Mouse (Mus musculus) embryo, embryonic 11 days (tissue): ENCODE results near the gene Pga5.

ENCODE experiments used
- DNase-seq: peaks from one replicate; pipeline ENCODE4 v3.0.0-alpha.2; 2015

Pga5 gene

GRCm38 (mm10) chr19:10701013-10701726 is 23.3 kb upstream of the Pga5 start:
- DNase-seq, result no peak

- no peak for DNase-seq
Observed at GRCm38 (mm10) chr19:10699851-10700250, 22.0 kb upstream of the Pga5 start.

GRCm38 (mm10) chr19:10698131-10698991 is 20.5 kb upstream of the Pga5 start:
- DNase-seq, result no peak

- no peak for DNase-seq
Observed at GRCm38 (mm10) chr19:10695801-10696200, 17.9 kb upstream of the Pga5 start.

GRCm38 (mm10) chr19:10693926-10694682 is 16.2 kb upstream of the Pga5 start:
- no peak for DNase-seq

- no peak for DNase-seq
Observed at GRCm38 (mm10) chr19:10692361-10692760, 14.5 kb upstream of the Pga5 start.

GRCm38 (mm10) chr19:10691660-10692059 is 13.8 kb upstream of the Pga5 start:
- no peak for DNase-seq

- no peak for DNase-seq
Observed at GRCm38 (mm10) chr19:10691121-10691520, 13.2 kb upstream of the Pga5 start.

- no peak for DNase-seq
Observed at GRCm38 (mm10) chr19:10690336-10690735, 12.5 kb upstream of the Pga5 start.

GRCm38 (mm10) chr19:10689470-10690166 is 11.7 kb upstream of the Pga5 start:
- no peak for DNase-seq

- peak; percentile 94 for DNase-seq
Observed at GRCm38 (mm10) chr19:10688537-10689352, 10.9 kb upstream of the Pga5 start, which contains the start of gene Vps37c. Gene Vps37c (plus strand): TSS chr19:10688735.

- DNase-seq, result no peak
Observed at GRCm38 (mm10) chr19:10685727-10686126, 7.9 kb upstream of the Pga5 start.

GRCm38 (mm10) chr19:10685081-10685480 is 7.2 kb upstream of the Pga5 start:
- no peak for DNase-seq

GRCm38 (mm10) chr19:10681571-10681970 is 3.7 kb upstream of the Pga5 start:
- no peak for DNase-seq

GRCm38 (mm10) chr19:10678772-10679067 is 849 bp upstream of the Pga5 start:
- no peak for DNase-seq

- DNase-seq, result no peak
Observed at GRCm38 (mm10) chr19:10676656-10677055, 1.2 kb downstream of the Pga5 start.

- no peak for DNase-seq
Observed at GRCm38 (mm10) chr19:10673275-10673674, 4.6 kb downstream of the Pga5 start.

GRCm38 (mm10) chr19:10671854-10672417 is 5.9 kb downstream of the Pga5 start:
- no peak for DNase-seq

GRCm38 (mm10) chr19:10671319-10671718 is 6.6 kb downstream of the Pga5 start:
- no peak for DNase-seq

GRCm38 (mm10) chr19:10665499-10665898 is 12.4 kb downstream of the Pga5 start:
- DNase-seq, result peak; percentile 65

GRCm38 (mm10) chr19:10665093-10665492 is 12.8 kb downstream of the Pga5 start:
- DNase-seq, result no peak

- no peak for DNase-seq
Observed at GRCm38 (mm10) chr19:10662665-10663064, 15.2 kb downstream of the Pga5 start.
